Mouse (Mus musculus): Measurements from ENCODE around the gene Ranbp1. TPM values are rescaled to one million over a fixed set of nuclear protein-coding genes. Genes with fewer than 3 reads are reported as not detected.

Gene Ranbp1
- polyA plus RNA-seq, 1 experiment from 2014 or later: 339 TPM

DNA sequence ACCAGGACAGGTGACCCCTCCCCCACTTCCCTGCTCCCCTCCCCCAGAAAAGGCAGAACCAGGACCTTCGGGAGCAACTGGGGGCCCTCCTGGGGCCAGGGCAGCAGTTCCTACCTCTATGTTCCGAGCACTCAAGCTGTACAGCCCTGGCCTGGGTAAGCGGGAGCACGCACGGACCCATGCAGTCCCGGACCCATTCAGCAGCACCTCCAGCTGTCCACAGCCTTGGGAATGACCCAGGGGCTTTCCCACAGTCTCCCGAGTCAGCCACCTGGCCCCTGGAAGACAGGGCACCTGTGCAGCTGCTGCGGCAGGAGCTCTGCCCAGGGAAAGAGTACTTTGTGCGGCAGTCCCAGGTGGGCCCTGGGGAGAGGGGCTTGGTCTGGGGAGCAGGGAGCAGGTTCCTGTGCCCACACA is 29.9 kb downstream of the Ranbp1 start:
- peaks cover 19% of the 10 kb centered on the region for H3K36me3 ChIP-seq
- ATAC-seq (replicated peaks; ENCODE audit: insufficient number of reproducible peaks, insufficient read depth, low FRiP score, low read depth): no peak
- WGBS: 58% methylated on average over 9 of the region's 9 CpGs

DNA sequence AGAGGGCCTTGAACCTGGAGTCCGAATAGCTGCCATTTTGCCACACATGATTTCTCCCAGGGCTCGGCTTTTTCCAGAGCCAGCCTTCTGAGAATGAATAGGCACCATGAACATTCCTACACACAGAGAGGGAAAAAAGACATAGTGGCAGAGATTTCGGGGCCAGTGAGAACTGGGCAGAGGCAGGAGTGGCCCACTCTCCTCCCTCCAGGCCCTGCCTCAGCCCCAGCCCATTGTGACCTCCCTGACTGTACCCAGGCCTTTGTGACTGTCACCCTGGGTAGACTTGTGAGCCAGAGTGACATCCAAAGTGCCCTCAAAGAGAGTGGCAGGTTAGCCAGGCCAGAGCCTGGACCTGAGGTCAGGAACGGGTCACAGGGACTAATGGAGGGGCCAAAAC is 31.0 kb downstream of the Ranbp1 start, which contains the start of gene Ccdc188:
Gene Ccdc188 (plus strand): TSS at position 301 of the 400 bp plus-strand sequence.
- Histone ChIP-seq H3K4me2 (no peak within 1 kb of the TSS), H3K36me3 (peaks cover 9% of the 10 kb centered on the region; the same call in 1 of the 2 replicates), H3K4me3 (no peak within 1 kb of the TSS), H3K9ac (no peak within 1 kb of the TSS), H3K27me3 (no peaks in the 10 kb centered on the region), H3K27ac (no peak within 1 kb of the TSS), H3K9me3 (replicated peaks) (no peaks in the 10 kb centered on the region), H3K4me1 (replicated peaks) (peaks cover 28% of the 10 kb centered on the region)
- no peak for ATAC-seq (replicated peaks; ENCODE audit: insufficient number of reproducible peaks, insufficient read depth, low FRiP score, low read depth)
- 81% methylated on average over 4 of the region's 4 CpGs for WGBS

More for the DNA sequence above, 29.9 kb downstream of the Ranbp1 start:
- Histone ChIP-seq H3K4me2 (no peak overlapping the region), H3K27me3 (no peaks in the 10 kb centered on the region), H3K27ac (no peak overlapping the region), H3K9ac (no peak overlapping the region), H3K4me3 (no peak overlapping the region), H3K4me1 (replicated peaks) (peaks cover 28% of the 10 kb centered on the region), H3K9me3 (replicated peaks) (no peaks in the 10 kb centered on the region)

DNA sequence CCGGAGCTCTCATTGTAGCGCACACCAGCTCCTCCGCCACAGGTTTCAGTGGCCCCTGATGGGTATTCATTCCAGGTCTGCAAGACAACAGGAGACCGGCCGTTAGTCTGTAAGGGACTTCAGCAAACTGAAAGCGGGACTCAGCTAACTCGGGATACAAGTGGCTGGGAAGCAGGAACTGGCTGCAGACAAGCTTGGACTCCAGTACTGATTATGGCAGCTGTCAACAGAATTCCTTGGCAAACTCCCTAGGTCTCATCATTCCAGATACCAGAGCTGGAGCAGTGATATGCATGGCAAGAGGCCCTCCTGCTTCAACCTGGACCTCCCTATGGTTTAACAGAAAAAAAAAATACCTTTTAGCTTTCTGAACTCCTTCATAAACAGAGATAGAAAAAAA is 33.7 kb downstream of the Ranbp1 start:
- Histone ChIP-seq H3K27me3 (peaks cover 4% of the 10 kb centered on the region; the same call in 1 of the 2 replicates), H3K9ac (no peak overlapping the region), H3K4me2 (peak overlapping the region; percentile 44), H3K9me3 (replicated peaks) (no peaks in the 10 kb centered on the region), H3K4me3 (no peak overlapping the region; the same call in 1 of the 2 replicates), H3K27ac (peak overlapping the region; percentile 70), H3K4me1 (replicated peaks) (peaks cover 29% of the 10 kb centered on the region), H3K36me3 (no peaks in the 10 kb centered on the region)
- no peak; the same call in 1 of the 2 replicates for ATAC-seq (replicated peaks; ENCODE audit: insufficient number of reproducible peaks, insufficient read depth, low FRiP score, low read depth)
- WGBS: 48% methylated on average over 7 of the region's 7 CpGs

DNA sequence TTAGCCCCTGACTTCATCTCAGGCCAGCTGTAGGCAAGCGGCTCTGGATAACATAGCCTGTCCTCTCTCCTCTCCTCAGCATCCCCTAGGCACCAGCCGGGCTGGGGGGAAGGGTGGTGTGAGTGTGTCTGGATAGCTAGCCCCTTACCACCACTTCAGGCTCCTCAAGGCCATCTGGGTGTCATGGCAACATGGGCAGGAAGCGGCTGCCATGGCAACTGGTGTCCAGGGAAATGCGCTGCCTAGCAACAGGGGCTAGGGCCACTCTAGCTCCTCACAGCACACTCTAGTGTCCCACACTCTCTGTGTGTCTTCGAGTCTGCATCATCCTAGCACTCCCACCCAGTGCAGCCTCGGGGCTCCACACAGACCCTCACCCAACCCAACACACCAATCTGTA is 34.8 kb downstream of the Ranbp1 start:
- no peak overlapping the region for H3K4me2 ChIP-seq
- peaks cover 26% of the 10 kb centered on the region for H3K4me1 ChIP-seq (replicated peaks)
- peak; percentile 34 for ATAC-seq (replicated peaks; ENCODE audit: insufficient number of reproducible peaks, insufficient read depth, low FRiP score, low read depth)
- no peak overlapping the region for H3K27ac ChIP-seq
- no peak overlapping the region for H3K4me3 ChIP-seq
- H3K9me3 ChIP-seq (replicated peaks): no peaks in the 10 kb centered on the region
- no peaks in the 10 kb centered on the region for H3K36me3 ChIP-seq
- peaks cover 4% of the 10 kb centered on the region; the same call in 1 of the 2 replicates for H3K27me3 ChIP-seq
- no peak overlapping the region for H3K9ac ChIP-seq
- WGBS: 65% methylated on average over 6 of the region's 6 CpGs

DNA sequence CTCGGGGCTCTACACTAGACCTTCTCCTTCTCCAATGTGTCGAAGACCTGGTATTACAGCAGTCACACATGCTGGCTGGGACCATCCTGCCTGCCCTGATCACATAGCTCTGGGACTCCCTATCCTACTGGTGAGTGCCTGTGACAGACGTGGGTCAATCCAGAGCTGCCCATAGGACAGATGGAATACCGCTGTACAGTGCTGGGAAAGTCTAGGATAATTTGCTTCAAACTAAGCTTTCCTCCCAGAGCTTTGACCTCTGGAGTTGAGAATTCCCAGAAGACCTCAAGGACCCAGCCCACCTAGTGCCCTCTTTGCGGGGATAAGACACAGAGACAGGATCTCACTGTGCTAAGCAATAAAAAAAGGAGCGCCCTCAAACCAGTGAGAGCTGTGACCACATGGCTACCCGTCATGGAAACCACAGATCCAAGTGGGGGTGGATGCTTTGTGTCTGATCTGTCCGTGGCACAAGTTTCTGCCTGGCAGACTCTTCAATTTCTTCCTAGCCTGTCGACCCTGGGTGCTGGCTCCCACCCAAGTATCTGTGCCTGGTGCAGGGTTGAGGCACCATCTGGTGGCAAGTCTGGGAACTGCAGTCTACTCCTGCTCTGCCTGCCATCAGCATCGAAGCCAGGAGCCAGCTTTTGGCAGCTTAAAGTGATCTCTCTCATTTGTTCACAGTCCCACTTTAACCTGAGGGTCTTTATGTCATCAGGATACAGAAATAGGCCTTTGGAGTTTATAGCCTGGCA is 36.9 kb downstream of the Ranbp1 start:
- H3K36me3 ChIP-seq: no peaks in the 10 kb centered on the region
- H3K27ac ChIP-seq: no peak overlapping the region
- no peak overlapping the region for H3K4me2 ChIP-seq
- H3K9ac ChIP-seq: no peak overlapping the region
- WGBS: 41% methylated on average over 10 of the region's 10 CpGs
- H3K4me3 ChIP-seq: no peak overlapping the region
- ATAC-seq (replicated peaks; ENCODE audit: insufficient number of reproducible peaks, insufficient read depth, low FRiP score, low read depth): no peak; the same call in 1 of the 2 replicates
- H3K4me1 ChIP-seq (replicated peaks): peaks cover 23% of the 10 kb centered on the region
- no peaks in the 10 kb centered on the region for H3K9me3 ChIP-seq (replicated peaks)
- peaks cover 4% of the 10 kb centered on the region; the same call in 1 of the 2 replicates for H3K27me3 ChIP-seq

- Histone ChIP-seq H3K4me3 (no peak overlapping the region), H3K27ac (no peak overlapping the region), H3K9ac (no peak overlapping the region), H3K4me1 (replicated peaks) (peaks cover 23% of the 10 kb centered on the region), H3K4me2 (no peak overlapping the region), H3K27me3 (peaks cover 4% of the 10 kb centered on the region; the same call in 1 of the 2 replicates), H3K36me3 (no peaks in the 10 kb centered on the region), H3K9me3 (replicated peaks) (no peaks in the 10 kb centered on the region)
- no peak for ATAC-seq (replicated peaks; ENCODE audit: insufficient number of reproducible peaks, insufficient read depth, low FRiP score, low read depth)
- 24% methylated on average over 8 of the region's 8 CpGs for WGBS
Measured at GRCm38 (mm10) chr16:18210701-18211416, 37.7 kb downstream of the Ranbp1 start.

- H3K9me3 ChIP-seq (replicated peaks): no peaks in the 10 kb centered on the region
- ATAC-seq (replicated peaks; ENCODE audit: insufficient number of reproducible peaks, insufficient read depth, low FRiP score, low read depth): no peak
- H3K27ac ChIP-seq: no peak overlapping the region
- H3K4me2 ChIP-seq: no peak overlapping the region
- H3K9ac ChIP-seq: no peak overlapping the region
- H3K36me3 ChIP-seq: no peaks in the 10 kb centered on the region
- no peak overlapping the region for H3K4me3 ChIP-seq
- 63% methylated on average over 7 of the region's 7 CpGs for WGBS
- H3K4me1 ChIP-seq (replicated peaks): no peaks in the 10 kb centered on the region
- no peaks in the 10 kb centered on the region for H3K27me3 ChIP-seq
Measured at GRCm38 (mm10) chr16:18203430-18204091, 45.0 kb downstream of the Ranbp1 start.

DNA sequence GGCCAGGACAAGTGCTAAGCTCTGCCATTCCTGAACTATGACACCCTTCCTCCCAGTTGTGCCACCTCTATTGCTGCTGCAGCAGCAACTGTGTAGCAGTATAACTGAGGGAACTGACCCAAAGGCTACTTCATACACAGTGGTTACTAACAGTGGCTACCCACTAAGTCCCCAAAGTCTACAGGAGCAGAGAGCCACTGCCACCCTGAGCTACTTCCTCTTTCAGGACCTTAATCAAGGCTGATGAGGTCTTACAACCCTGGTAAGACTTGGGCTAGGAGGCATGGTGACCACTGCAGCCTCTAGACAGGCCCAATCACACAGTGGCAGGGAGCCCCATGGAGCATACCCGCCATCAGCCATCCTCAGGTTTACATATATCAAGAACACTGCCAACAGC is 46.5 kb downstream of the Ranbp1 start:
- no peaks in the 10 kb centered on the region for H3K9me3 ChIP-seq (replicated peaks)
- 86% methylated on average over 1 of the region's 1 CpGs for WGBS
- H3K4me3 ChIP-seq: no peak overlapping the region
- no peak for ATAC-seq (replicated peaks; ENCODE audit: insufficient number of reproducible peaks, insufficient read depth, low FRiP score, low read depth)
- no peak overlapping the region for H3K27ac ChIP-seq
- H3K4me2 ChIP-seq: no peak overlapping the region
- no peaks in the 10 kb centered on the region for H3K27me3 ChIP-seq
- H3K36me3 ChIP-seq: no peaks in the 10 kb centered on the region
- no peak overlapping the region for H3K9ac ChIP-seq
- H3K4me1 ChIP-seq (replicated peaks): no peaks in the 10 kb centered on the region

DNA sequence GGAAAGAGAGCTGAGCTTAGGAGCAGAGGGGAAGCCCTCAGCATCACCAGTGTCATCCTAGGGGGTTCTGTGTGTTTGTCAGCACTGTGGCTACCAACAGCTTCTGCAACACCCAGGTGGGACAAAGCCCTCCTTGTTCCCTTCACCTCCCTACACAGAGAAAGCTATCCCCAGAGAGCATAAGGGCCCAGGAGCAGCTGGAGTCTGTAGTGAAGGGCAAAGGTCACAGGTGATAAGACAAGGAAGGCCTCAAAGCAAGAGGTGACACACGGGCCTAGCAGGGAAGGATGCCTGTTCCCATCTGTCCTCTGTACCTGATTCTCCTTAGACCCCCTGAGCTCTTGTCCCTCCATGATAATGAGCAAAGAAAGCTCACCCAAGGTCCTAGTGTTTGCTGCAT is 46.9 kb downstream of the Ranbp1 start:
- H3K27me3 ChIP-seq: no peaks in the 10 kb centered on the region
- H3K36me3 ChIP-seq: no peaks in the 10 kb centered on the region
- no peak overlapping the region for H3K4me2 ChIP-seq
- H3K4me3 ChIP-seq: no peak overlapping the region
- no peaks in the 10 kb centered on the region for H3K4me1 ChIP-seq (replicated peaks)
- 26% methylated on average over 1 of the region's 1 CpGs for WGBS
- no peak for ATAC-seq (replicated peaks; ENCODE audit: insufficient number of reproducible peaks, insufficient read depth, low FRiP score, low read depth)
- H3K9ac ChIP-seq: no peak overlapping the region
- H3K9me3 ChIP-seq (replicated peaks): no peaks in the 10 kb centered on the region
- H3K27ac ChIP-seq: no peak overlapping the region

DNA sequence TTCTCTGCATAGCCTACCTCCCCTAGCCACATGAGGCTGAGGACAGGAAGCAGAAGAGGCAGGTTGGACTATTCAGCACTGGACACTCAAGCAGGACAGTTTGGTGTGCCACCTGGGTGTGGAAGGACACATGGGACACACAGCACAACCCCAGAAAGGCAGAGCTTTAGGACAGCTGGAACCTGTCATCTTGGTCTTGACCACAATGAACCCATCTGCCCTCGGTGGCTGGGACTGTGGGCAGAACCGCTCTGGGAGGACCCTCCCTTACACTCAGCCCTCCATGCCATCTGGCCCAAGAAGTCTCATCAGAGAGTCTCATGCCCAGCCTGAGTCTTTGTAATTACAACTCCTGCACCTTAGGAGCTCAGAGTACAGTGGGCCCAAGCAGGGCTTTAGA is 48.5 kb downstream of the Ranbp1 start:
- no peaks in the 10 kb centered on the region for H3K36me3 ChIP-seq
- no peak for ATAC-seq (replicated peaks; ENCODE audit: insufficient number of reproducible peaks, insufficient read depth, low FRiP score, low read depth)
- no peaks in the 10 kb centered on the region for H3K27me3 ChIP-seq
- 58% methylated on average over 2 of the region's 2 CpGs for WGBS
- H3K4me2 ChIP-seq: no peak overlapping the region
- H3K9me3 ChIP-seq (replicated peaks): no peaks in the 10 kb centered on the region
- H3K27ac ChIP-seq: no peak overlapping the region
- no peak overlapping the region for H3K9ac ChIP-seq
- H3K4me3 ChIP-seq: no peak overlapping the region
- H3K4me1 ChIP-seq (replicated peaks): peaks cover under 1% of the 10 kb centered on the region; the same call in 1 of the 2 replicates

GRCm38 (mm10) chr16:18198365-18199098 is 50.0 kb downstream of the Ranbp1 start:
- no peaks in the 10 kb centered on the region for H3K27me3 ChIP-seq
- no peak overlapping the region for H3K4me2 ChIP-seq
- H3K4me1 ChIP-seq (replicated peaks): peaks cover 6% of the 10 kb centered on the region
- ATAC-seq (replicated peaks; ENCODE audit: insufficient number of reproducible peaks, insufficient read depth, low FRiP score, low read depth): no peak
- no peak overlapping the region for H3K4me3 ChIP-seq
- WGBS: 81% methylated on average over 10 of the region's 10 CpGs
- H3K27ac ChIP-seq: no peak overlapping the region
- no peaks in the 10 kb centered on the region for H3K36me3 ChIP-seq
- no peak overlapping the region for H3K9ac ChIP-seq
- no peaks in the 10 kb centered on the region for H3K9me3 ChIP-seq (replicated peaks)
